Mouse (Mus musculus) erythroblast, embryonic 14.5 days (primary cell): ENCODE measurements around the gene Vps33a.

Source experiments
- GATA1 ChIP-seq: IDR thresholded peaks from 2 replicates; pipeline ENCODE4 v1.6.1; 2012; ENCODE audit warnings: low read length, inconsistent platforms, mixed read lengths
- TAL1 ChIP-seq: IDR thresholded peaks from 3 replicates; pipeline ENCODE4 v1.6.1; 2012; ENCODE audit warnings: low read length, inconsistent platforms, mixed read lengths

DNA sequence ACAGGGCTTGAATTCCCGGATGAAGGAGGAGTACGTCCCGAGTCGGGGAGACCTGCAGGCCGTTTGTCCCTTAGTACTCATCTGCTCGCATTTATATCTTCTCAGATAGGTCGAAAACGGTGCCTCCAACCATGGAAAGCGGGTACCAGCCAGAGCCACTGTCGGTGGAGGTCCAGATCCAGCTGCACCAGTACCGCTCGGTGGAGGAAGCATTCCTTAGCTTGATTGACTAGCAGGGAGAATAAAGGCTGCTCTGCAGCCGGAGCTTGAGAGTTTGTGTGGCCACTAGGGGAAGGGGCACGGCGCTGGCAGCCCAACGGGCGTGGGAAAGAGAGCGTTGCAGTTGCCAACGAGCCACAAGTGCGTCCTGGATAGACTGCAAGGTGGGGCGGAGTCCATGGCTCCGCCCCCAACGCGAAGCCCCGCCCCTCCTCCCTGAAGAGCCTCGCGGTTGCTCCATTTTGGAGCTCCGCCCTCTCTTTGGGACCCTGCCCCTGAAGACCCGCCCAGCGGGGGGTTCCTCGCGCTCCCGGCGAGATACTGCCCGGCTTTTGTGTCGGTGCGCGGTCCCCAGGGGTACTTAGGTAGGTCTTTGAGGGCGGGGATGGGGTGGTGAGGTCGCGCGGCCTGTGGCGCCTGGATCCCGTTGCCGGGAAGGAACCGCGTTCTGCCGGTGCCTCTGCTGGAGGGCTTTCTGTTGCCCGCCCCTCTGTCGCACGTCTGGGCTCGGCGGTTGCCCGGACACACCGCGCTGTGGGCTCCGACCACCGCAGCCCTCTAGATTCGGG is 64.7 kb downstream of the Vps33a start:
- no peak for TF ChIP-seq GATA1
- TF ChIP-seq TAL1 = no peak
